Mouse (Mus musculus) liver, adult 2 months (tissue): Measurements from ENCODE around the gene Col25a1.

Experiments used
- CTCF ChIP-seq: fragments of 200-500 bp; IDR thresholded peaks from 2 replicates; pipeline ENCODE4 v1.5.1; 2011; ENCODE audit warnings: low read depth, low read length, control low read depth
- POLR2A ChIP-seq: fragments of 200-500 bp; IDR thresholded peaks from 2 replicates; pipeline ENCODE4 v1.6.1; 2011; ENCODE audit warnings: low read length, control low read depth; ENCODE audit not compliant: insufficient read depth; ENCODE audit errors: extremely low read depth

DNA sequence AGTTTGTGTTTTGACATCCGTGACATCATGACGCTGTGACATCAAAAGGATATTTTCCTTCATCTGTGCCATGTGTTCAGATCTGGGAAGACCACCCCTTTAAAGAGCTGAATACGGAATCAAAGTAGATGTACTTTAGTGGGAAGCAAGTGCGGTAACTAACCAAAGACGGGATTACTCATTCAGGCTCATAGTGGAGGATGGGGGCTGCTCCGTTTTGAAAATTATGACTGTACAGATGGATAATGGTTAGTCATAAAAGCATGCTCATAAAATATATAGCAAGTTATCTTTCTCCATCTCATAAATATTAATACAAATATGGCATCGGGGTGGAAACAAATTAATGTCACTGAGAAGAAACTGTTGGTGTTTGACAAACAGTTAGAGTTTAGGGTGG lies 391.7 kb downstream of the Col25a1 start:
- TF ChIP-seq CTCF (no peak), POLR2A (no peak)
